Mouse (Mus musculus) heart, postnatal 14 days (tissue): Measurements from ENCODE around the gene Dip2a. TPM values are rescaled to one million over a fixed set of nuclear protein-coding genes. Genes with fewer than 3 reads are reported as not detected.

Experiments
- DNase-seq, 2 experiments: peaks; one replicate each; pipeline ENCODE4 v3.0.0; 2021 to 2022
- intact Hi-C: fragments of 180-260 bp; cut with DNase I; formaldehyde crosslinking; loops from one replicate; pipeline ENCODE4 v1.15.1; 2025
- total RNA-seq, 2 experiments: library from RNA; stranded (reverse); gene quantifications; 2 replicates each; pipeline ENCODE4 v1.2.3; 2021

The Dip2a gene
- total RNA-seq, 2 experiments from 2014 or later, result 16.2 to 16.3 TPM

- intact Hi-C loops, result no loop called here
- DNase-seq, result no peak
Observed at GRCm38 (mm10) chr10:76253079-76253478, 92.0 kb downstream of the Dip2a start.

GRCm38 (mm10) chr10:76250870-76251269, 94.2 kb downstream of the Dip2a start:
- no peak for DNase-seq
- intact Hi-C loops, result no loop called here

GRCm38 (mm10) chr10:76248647-76248968, 96.5 kb downstream of the Dip2a start:
- intact Hi-C loops, result no loop called here
- no peak for DNase-seq

- intact Hi-C loops, result no loop called here
- no peak for DNase-seq
Observed at GRCm38 (mm10) chr10:76247960-76248646, 97.0 kb downstream of the Dip2a start.

- no peak for DNase-seq
- intact Hi-C loops, result no loop called here
Observed at GRCm38 (mm10) chr10:76246601-76247000, 98.5 kb downstream of the Dip2a start.

- intact Hi-C loops, result no loop called here
- no peak for DNase-seq
Observed at GRCm38 (mm10) chr10:76245106-76245505, 100.0 kb downstream of the Dip2a start.

GRCm38 (mm10) chr10:76239401-76239800, 105.7 kb downstream of the Dip2a start:
- intact Hi-C loops, result loop anchor here (2.0 kb wide), 1 partner anchor 15 kb away; no protein-coding TSS in a partner anchor
- DNase-seq, result no peak

GRCm38 (mm10) chr10:76237341-76238225, 107.5 kb downstream of the Dip2a start, which contains the start of gene Prmt2:
Prmt2 (minus strand) TSS chr10:76237865.
- intact Hi-C loops, result loop anchor here (2.0 kb wide), 1 partner anchor 17 kb away; no protein-coding TSS in a partner anchor
- DNase-seq, result peak; percentile 94

GRCm38 (mm10) chr10:76229627-76230026, 115.5 kb downstream of the Dip2a start:
- DNase-seq, result no peak
- intact Hi-C loops, result no loop called here

- intact Hi-C loops, result no loop called here
- no peak for DNase-seq
Observed at GRCm38 (mm10) chr10:76225944-76226343, 119.1 kb downstream of the Dip2a start.

- intact Hi-C loops, result no loop called here
- no peak for DNase-seq
Observed at GRCm38 (mm10) chr10:76218240-76218639, 126.9 kb downstream of the Dip2a start.

- intact Hi-C loops, result no loop called here
- DNase-seq, result no peak
Observed at GRCm38 (mm10) chr10:76217056-76217455, 128.0 kb downstream of the Dip2a start.

GRCm38 (mm10) chr10:76214161-76214560, 130.9 kb downstream of the Dip2a start:
- no peak for DNase-seq
- intact Hi-C loops, result no loop called here

GRCm38 (mm10) chr10:76212121-76212520, 133.0 kb downstream of the Dip2a start:
- intact Hi-C loops, result no loop called here
- DNase-seq, result no peak

GRCm38 (mm10) chr10:76210806-76211205, 134.3 kb downstream of the Dip2a start:
- DNase-seq, result no peak
- intact Hi-C loops, result no loop called here

Other genes with a start within 250 kb of the Dip2a start
- gene Slc5a4b, start 234.3 kb downstream of the Dip2a start, total RNA-seq, result not detected
- not detected for gene Slc5a4a, start 197.8 kb downstream of the Dip2a start, total RNA-seq
- gene Prmt2, start 107.4 kb downstream of the Dip2a start, total RNA-seq, result 10 to 100 TPM; 13.4 to 13.8 TPM
- gene S100b, start 91.4 kb downstream of the Dip2a start, total RNA-seq, result 1 to 10 TPM in 1 of 2 experiments, under 1 TPM in 1; 1.00 to 1.8 TPM
- gene AC141477.1, start 95.2 kb upstream of the Dip2a start, total RNA-seq, result not detected
- 10 to 100 TPM; 39.5 to 48.6 TPM for gene Pcnt, start 97.5 kb upstream of the Dip2a start, total RNA-seq
- under 1 TPM; 0.15 to 0.57 TPM for gene 2610028H24Rik, start 103.8 kb upstream of the Dip2a start, total RNA-seq
- gene Mcm3ap, start 123.6 kb upstream of the Dip2a start, total RNA-seq, result 10 to 100 TPM; 30.7 to 31.2 TPM
- gene Ybey, start 123.8 kb upstream of the Dip2a start, total RNA-seq, result 1 to 10 TPM; 3.1 to 3.6 TPM
- 1 to 10 TPM; 5.7 to 6.3 TPM for gene Lss, start 186.3 kb upstream of the Dip2a start, total RNA-seq
- not detected for gene Spatc1l, start 217.0 kb upstream of the Dip2a start, total RNA-seq
- gene Ftcd, start 230.4 kb upstream of the Dip2a start, total RNA-seq, result under 1 TPM in 1 of 2 experiments, not detected in 1; 0.12 TPM